Comparison of ENCODE assay signal across 8 mouse cellular contexts in the genomic region with DNA sequence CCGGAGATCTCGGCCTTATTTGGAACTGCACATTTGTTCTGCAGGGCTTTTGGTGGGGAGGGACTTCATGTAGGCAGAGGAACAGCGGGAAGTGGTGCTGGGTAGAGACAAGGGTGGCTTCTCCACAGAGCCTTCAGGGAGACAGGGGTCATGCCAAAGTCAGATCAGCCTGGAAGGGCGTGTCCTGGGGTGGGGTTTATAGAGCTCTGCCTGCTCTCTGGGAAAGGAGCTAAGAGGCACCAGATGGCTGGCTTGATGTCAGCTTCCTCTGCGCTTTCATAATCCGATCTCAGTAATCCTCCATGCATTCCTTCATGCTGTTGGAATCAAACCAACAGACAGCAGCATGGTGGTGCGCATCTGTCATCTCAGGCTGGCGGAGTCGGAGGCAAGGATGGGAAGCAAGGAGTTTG. TPM values are rescaled to one million over a fixed set of nuclear protein-coding genes. Genes with fewer than 3 reads are reported as not detected.
DNase-seq lines count a peak whose midpoint lies in the region; ATAC-seq and TF ChIP-seq lines count a peak whose summit lies in the region.

No protein-coding gene starts in this region.

- no peaks in the 10 kb centered on the region for H3K9me3 ChIP-seq in stomach, postnatal 0 days (ENCODE audit: control insufficient read depth, low read length)

- DNase-seq in lung, adult 18-20 months = peak; percentile 33 to 37
- DNase-seq in lung, adult 2 months = no peak
- DNase-seq in cerebellum, postnatal 36 days = peak; percentile 82 to 83
- peak; percentile 42 for DNase-seq in heart, adult 8-10 months (ENCODE audit: low spot score)
- DNase-seq in layer of hippocampus, adult 9-10 months (ENCODE audit: low spot score) = peak; percentile 64
- peak; percentile 35 to 50 for DNase-seq in lung, postnatal 4 days
- DNase-seq in stomach, postnatal 0 days (ENCODE audit: low spot score) = peak; percentile 25
- DNase-seq in urinary bladder, postnatal 10 days (ENCODE audit: low spot score) = no peak

- no peak for TF ChIP-seq CTCF in lung, adult 2 months (IDR thresholded peaks at IDR 0.05; ENCODE audit: insufficient read depth, low read length)
- TF ChIP-seq CTCF in stomach, postnatal 0 days (IDR thresholded peaks at IDR 0.05; ENCODE audit: low read depth) = no peak

- TF ChIP-seq POLR2A in lung, adult 2 months (IDR thresholded peaks at IDR 0.05; ENCODE audit: borderline replicate concordance, extremely low read depth, low read depth, low read length) = no peak

- H3K36me3 ChIP-seq in stomach, postnatal 0 days (ENCODE audit: control insufficient read depth, insufficient read depth, low read length) = peaks cover 2% of the 10 kb centered on the region; the same call in 1 of the 2 replicates

- no peak for TF ChIP-seq EP300 in stomach, postnatal 0 days (optimal IDR thresholded peaks at IDR 0.05)

- H3K9ac ChIP-seq in stomach, postnatal 0 days (ENCODE audit: low read length) = no peak overlapping the region

- ATAC-seq in stomach, postnatal 0 days (ENCODE audit: low FRiP score, low TSS enrichment) = peak; percentile 22; the same call in 1 of the 2 replicates

- H3K27ac ChIP-seq in stomach, postnatal 0 days (replicated peaks) = no peak overlapping the region

- peak overlapping the region; percentile 6; the same call in 1 of the 2 replicates for H3K4me2 ChIP-seq in stomach, postnatal 0 days (replicated peaks; ENCODE audit: low read depth)

- H3K4me1 ChIP-seq in lung, adult 2 months (ENCODE audit: control insufficient read depth, insufficient read depth, low read length) = no peaks in the 10 kb centered on the region
- no peaks in the 10 kb centered on the region for H3K4me1 ChIP-seq in stomach, postnatal 0 days (replicated peaks; ENCODE audit: control insufficient read depth, insufficient read depth)

- H3K27me3 ChIP-seq in stomach, postnatal 0 days (ENCODE audit: control insufficient read depth, insufficient read depth, low read length) = no peaks in the 10 kb centered on the region

- WGBS in lung, adult 2 months = 52% methylated on average over 9 of the region's 9 CpGs
- WGBS in stomach, postnatal 0 days = 38% methylated on average over 9 of the region's 9 CpGs

- H3K4me3 ChIP-seq in lung, adult 2 months (replicated peaks; ENCODE audit: extremely low read depth, low read depth, low read length) = no peak overlapping the region
- H3K4me3 ChIP-seq in stomach, postnatal 0 days (ENCODE audit: low read depth, low read length) = no peak overlapping the region

RNA-seq across cellular contexts. Expression of a gene that starts 30.7 kb away (rescaled TPM):
- polyA plus RNA-seq in lung, adult 2 months (2012; rRNA removed) = 59.1 and 62.6 TPM in 2 replicates
- 10 to 100 TPM; 26.0 to 33.9 (median 26.9) TPM for total RNA-seq in heart, adult 8-10 months (2022)
- 22.2 and 24.0 TPM in 2 replicates for polyA plus RNA-seq in stomach, postnatal 0 days (2015; fragmentation: Nextera tagmentation; extraction: Ambion mirVana)

Comparison
In these comparisons a context has a peak if more than half of its experiments do, and no peak if none do; other contexts are left out.
1. DNase-seq: peak in lung, adult 18-20 months (2 of 2), cerebellum, postnatal 36 days (2 of 2), heart, adult 8-10 months (single experiment), layer of hippocampus, adult 9-10 months (single experiment), lung, postnatal 4 days (2 of 2) and stomach, postnatal 0 days (single experiment); none in lung, adult 2 months (single experiment) and urinary bladder, postnatal 10 days (single experiment).